Mouse (Mus musculus) heart, adult 8-10 months (tissue): ENCODE measurements around the gene Cenpp. TPM values are rescaled to one million over a fixed set of nuclear protein-coding genes. Genes with fewer than 3 reads are reported as not detected.
A peak's percentile ranks its signal among the peaks of the same experiment; 100 is the strongest.

Experiments used
- DNase-seq: peaks from one replicate; pipeline ENCODE4 v3.0.0; 2022; ENCODE audit warnings: low spot score
- total RNA-seq, 4 experiments: library from RNA; stranded (reverse); gene quantifications; 2 replicates each; pipeline ENCODE4 v1.2.4; 2022

Gene Cenpp
- total RNA-seq, 4 experiments from 2014 or later = 2.3 to 3.0 (median 2.8) TPM

- DNase-seq = peak; percentile 35
Observed at GRCm38 (mm10) chr13:49461458-49462132, 191.0 kb downstream of the Cenpp start.

GRCm38 (mm10) chr13:49460692-49461414 lies 191.7 kb downstream of the Cenpp start:
- DNase-seq = peak; percentile 56

DNA sequence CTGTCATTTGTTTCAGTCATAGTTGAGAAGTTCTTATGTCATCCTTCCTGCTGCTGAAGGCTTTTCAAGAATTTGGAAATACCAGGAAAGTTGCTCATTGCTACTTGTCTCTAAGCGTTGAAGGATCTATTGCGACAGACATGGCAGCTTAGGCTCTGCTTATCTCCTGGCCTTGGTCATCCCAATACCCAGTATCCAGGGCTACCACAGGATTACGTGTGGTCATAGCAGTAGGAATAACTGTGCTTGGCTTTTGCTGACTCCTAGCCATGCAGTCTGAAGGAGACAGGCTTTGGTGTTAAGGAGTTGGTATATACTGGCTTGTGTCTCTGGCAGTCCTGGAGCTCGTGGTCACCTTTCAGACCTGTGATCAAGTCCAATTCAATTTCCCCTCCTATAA lies 192.3 kb downstream of the Cenpp start:
- DNase-seq = no peak

DNA sequence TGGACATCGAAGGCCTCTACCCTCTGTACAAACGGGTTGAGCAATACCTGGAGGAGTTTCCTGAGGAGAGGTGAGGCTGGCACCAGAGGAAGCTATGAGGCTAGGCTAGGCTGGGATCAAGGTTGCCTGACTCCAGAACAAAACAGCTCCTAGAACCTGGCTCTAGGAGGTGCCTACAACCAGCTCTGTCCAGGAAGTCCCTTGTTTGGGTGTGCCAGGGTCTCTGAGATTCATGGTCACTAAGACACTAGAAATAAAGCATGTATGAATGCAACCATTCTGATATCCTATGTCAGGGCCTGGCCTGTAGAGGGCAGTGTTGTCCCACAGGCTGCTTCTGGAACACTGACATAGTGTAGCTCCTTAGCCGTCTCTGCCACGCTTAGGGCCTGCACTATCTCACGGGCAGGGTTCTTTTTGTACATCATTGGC lies 203.3 kb downstream of the Cenpp start:
- peak; percentile 86 for DNase-seq

DNA sequence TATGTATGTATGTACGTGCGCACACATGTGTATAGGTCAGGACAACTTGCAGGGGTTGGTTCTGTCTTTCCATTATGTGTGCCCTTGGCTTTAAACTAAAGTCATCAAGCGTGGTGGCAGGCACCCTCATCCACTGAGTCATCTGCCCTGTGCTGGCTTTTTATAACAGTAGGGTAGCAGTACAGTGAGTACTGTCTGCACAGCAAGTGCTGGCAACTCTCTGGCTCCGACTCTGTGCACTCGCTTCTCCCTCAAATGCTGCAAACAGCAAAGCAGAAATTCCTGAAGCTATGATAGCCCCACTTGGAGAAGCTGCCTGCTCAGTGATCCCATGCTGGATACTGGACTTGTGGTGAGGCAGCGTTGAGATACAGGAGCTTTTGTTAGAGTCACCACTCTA lies 208.1 kb downstream of the Cenpp start:
- no peak for DNase-seq

DNA sequence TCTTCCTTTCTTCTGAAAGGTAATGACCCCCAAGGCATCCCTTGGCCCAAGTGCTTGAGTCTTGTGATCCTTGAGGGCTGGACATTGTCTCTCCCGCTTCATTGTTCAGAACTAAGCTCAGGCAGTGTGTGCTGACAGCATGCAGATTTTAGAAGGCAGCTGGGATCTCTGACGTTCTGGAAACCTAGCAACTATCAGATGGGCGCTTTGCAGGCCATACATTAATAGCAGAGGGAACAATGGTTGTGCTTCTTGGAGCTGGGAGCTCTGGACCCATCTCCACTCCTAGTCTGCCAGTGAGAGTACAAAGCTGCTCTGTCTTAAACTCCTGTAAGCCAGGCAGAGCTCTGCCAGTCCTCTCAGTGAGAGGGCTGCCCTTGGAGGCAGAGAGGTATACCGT lies 216.4 kb downstream of the Cenpp start:
- no peak for DNase-seq

DNA sequence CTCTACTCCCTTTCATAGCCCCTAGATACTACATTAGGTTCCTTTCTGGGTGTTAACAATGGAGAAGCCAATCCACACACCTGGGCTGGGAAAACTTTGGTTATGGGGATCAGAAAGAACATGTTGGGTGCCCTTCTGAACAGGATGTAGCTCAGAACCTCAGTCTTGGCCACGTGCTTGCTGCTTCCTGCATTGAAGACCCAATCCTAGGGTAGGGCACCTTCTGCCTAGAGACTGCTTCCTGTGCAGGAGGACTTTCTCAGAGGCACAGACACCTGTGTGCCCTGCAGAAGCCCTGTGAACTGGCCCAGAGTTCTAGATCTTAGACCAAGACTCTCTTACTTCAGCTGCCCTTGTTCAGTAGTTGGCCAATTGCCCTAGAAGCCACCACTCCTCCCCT lies 216.8 kb downstream of the Cenpp start:
- DNase-seq = no peak

GRCm38 (mm10) chr13:49433268-49434029 lies 219.1 kb downstream of the Cenpp start:
- no peak for DNase-seq

- no peak for DNase-seq
Observed at GRCm38 (mm10) chr13:49430529-49430928, 222.1 kb downstream of the Cenpp start.

DNA sequence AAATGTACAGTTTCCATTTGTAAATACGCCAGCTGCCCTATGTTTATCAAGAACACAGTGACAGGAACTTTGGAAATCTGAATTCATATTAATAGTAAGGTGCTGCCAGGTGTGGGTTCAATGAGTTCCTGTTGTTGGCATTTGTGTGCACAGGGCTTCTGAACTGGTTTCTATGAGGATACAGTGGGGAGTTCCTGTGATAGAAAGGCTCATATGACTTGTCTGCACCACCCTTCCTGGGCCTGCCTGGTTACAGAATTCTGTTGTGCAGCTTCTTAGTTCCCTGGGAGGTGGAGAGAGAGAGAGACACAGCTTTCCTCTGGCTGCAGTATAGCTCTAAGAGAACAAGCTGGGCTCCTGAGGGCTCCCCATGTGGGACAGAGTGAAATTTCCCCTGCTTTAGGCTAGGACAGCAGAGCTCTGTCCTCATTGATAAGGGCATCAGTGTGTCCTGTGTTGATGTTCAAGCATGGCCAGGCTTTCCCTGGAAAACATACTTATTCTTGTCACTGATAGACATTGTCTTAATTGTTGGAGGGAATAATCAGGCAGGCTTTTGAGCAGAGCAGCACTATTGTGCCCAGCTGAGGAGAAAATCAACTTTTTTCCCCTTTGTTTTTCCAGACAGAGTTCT lies 224.4 kb downstream of the Cenpp start:
- DNase-seq = peak; percentile 28

DNA sequence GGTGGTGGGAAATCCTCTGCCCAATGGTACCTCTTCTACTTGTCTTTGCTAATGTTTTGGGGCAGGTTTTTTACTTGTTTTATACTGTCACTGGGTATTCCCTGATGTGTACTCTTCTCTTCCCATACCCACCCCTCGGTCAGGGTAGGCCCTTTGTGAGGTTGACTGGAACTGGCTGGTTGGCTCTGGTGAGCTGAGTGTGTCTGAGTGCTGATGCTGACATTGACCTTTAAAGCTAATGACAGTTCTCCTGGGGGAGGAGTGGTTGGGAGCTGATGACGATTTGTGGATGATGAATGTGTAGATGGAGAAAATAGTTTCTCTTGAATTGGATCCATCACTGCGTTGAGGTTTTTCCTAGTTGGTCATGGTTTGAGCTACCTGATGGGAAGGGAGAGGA lies 225.8 kb downstream of the Cenpp start:
- DNase-seq = no peak

- DNase-seq = no peak
Observed at GRCm38 (mm10) chr13:49421959-49422358, 230.6 kb downstream of the Cenpp start.

DNA sequence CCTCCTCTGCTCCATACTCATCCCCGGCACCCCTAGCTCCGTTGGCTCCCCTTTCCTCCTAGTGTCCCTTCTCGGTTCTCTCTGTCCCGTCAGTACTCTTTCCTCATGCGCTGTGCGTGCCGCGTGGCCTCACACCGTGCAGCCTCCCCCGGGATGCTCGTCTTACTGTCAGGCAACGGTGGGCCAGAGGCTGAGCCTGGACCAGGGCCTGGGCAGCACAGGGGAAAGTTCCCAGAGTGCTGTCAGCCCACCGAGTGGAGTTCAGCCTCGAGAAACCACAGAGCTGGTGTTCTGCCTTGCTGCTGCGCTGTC lies 231.0 kb downstream of the Cenpp start:
- DNase-seq = peak; percentile 4

GRCm38 (mm10) chr13:49420754-49421605 lies 231.6 kb downstream of the Cenpp start, which contains the start of gene Ippk:
Gene Ippk, plus strand, starts transcription at chr13:49421249.
- DNase-seq = peak; percentile 98

Other genes starting within 250 kb of the Cenpp start
- gene Ippk, start 231.5 kb downstream of the Cenpp start, total RNA-seq = 1 to 10 TPM; 5.5 to 7.5 (median 7.1) TPM
- gene Tes3-ps, start 159.5 kb downstream of the Cenpp start, total RNA-seq = 1 to 10 TPM in 2 of 4 experiments, under 1 TPM in 2; 0.73 to 1.3 (median 1.0) TPM
- 10 to 100 TPM; 10.8 to 14.2 (median 11.6) TPM for gene Ecm2, start 148.0 kb downstream of the Cenpp start, total RNA-seq
- gene Aspn, start 108.3 kb downstream of the Cenpp start, total RNA-seq = 10 to 100 TPM in 3 of 4 experiments, 1 to 10 TPM in 1; 8.3 to 17.7 (median 15.3) TPM
- 1 to 10 TPM in 3 of 4 experiments, under 1 TPM in 1; 0.68 to 2.0 (median 1.1) TPM for gene Omd, start 70.3 kb downstream of the Cenpp start, total RNA-seq
- 10 to 100 TPM; 62.1 to 84.1 (median 78.6) TPM for gene Ogn, start 44.7 kb downstream of the Cenpp start, total RNA-seq
- gene Nol8, start 293 bp upstream of the Cenpp start, total RNA-seq = 10 to 100 TPM; 17.4 to 22.3 (median 21.2) TPM
- gene Iars, start 29.3 kb upstream of the Cenpp start, total RNA-seq = 10 to 100 TPM; 53.0 to 68.1 (median 64.6) TPM
- under 1 TPM; 0.11 to 0.90 (median 0.38) TPM for gene Gm30302, start 146.2 kb upstream of the Cenpp start, total RNA-seq